Mouse (Mus musculus) cerebellum, adult 11 months (tissue): ENCODE data around the gene Gm42420.
A peak's percentile ranks its signal among the peaks of the same experiment; 100 is the strongest.

Source experiments
- DNase-seq: peaks from one replicate; pipeline ENCODE4 v3.0.0; 2022

Gene Gm42420

GRCm38 (mm10) chr6:39585517-39585916, at the start of gene Gm42420:
Gm42420 (plus strand) TSS chr6:39585753.
- no peak for DNase-seq

GRCm38 (mm10) chr6:39536621-39537020, 48.9 kb upstream of the Gm42420 start:
- no peak for DNase-seq

- DNase-seq = no peak
Measured at GRCm38 (mm10) chr6:39537276-39537675, 48.3 kb upstream of the Gm42420 start.

- no peak for DNase-seq
Measured at GRCm38 (mm10) chr6:39538227-39538626, 47.3 kb upstream of the Gm42420 start.

- no peak for DNase-seq
Measured at GRCm38 (mm10) chr6:39539679-39540155, 45.8 kb upstream of the Gm42420 start.

- no peak for DNase-seq
Measured at GRCm38 (mm10) chr6:39540563-39540962, 45.0 kb upstream of the Gm42420 start.

GRCm38 (mm10) chr6:39542631-39543597, 42.6 kb upstream of the Gm42420 start:
- DNase-seq = no peak

GRCm38 (mm10) chr6:39543769-39544420, 41.7 kb upstream of the Gm42420 start:
- no peak for DNase-seq

GRCm38 (mm10) chr6:39545474-39545873, 40.1 kb upstream of the Gm42420 start:
- no peak for DNase-seq

- DNase-seq = no peak
Measured at GRCm38 (mm10) chr6:39548030-39548429, 37.5 kb upstream of the Gm42420 start.

GRCm38 (mm10) chr6:39551981-39552636, 33.4 kb upstream of the Gm42420 start:
- no peak for DNase-seq

- DNase-seq = no peak
Measured at GRCm38 (mm10) chr6:39554888-39555647, 30.5 kb upstream of the Gm42420 start.

- no peak for DNase-seq
Measured at GRCm38 (mm10) chr6:39555648-39555945, 30.0 kb upstream of the Gm42420 start.

- DNase-seq = peak; percentile 17
Measured at GRCm38 (mm10) chr6:39556900-39557659, 28.5 kb upstream of the Gm42420 start.

GRCm38 (mm10) chr6:39557723-39558261, 27.8 kb upstream of the Gm42420 start, which contains the start of gene Dennd2a:
Dennd2a (minus strand) TSS chr6:39557867.
- peak; percentile 54 for DNase-seq

- DNase-seq = no peak
Measured at GRCm38 (mm10) chr6:39559276-39559939, 26.1 kb upstream of the Gm42420 start.

- peak; percentile 80 for DNase-seq
Measured at GRCm38 (mm10) chr6:39562166-39563015, 23.2 kb upstream of the Gm42420 start.

- no peak for DNase-seq
Measured at GRCm38 (mm10) chr6:39567528-39567927, 18.0 kb upstream of the Gm42420 start.

GRCm38 (mm10) chr6:39570426-39570825, 15.1 kb upstream of the Gm42420 start:
- no peak for DNase-seq
